Mouse (Mus musculus) stomach, postnatal 0 days (tissue): ENCODE results near the gene Cenpu.

ENCODE experiments used
- CTCF ChIP-seq: IDR thresholded peaks from 2 replicates; pipeline ENCODE4 v1.5.1; 2016; ENCODE audit warnings: antibody characterized with exemption, low read depth, mild to moderate bottlenecking, moderate library complexity
- EP300 ChIP-seq: optimal IDR thresholded peaks from 2 replicates; pipeline ENCODE3; 2016; ENCODE audit warnings: antibody characterized with exemption

GRCm38 (mm10) chr8:46573446-46573845, 21.6 kb downstream of the Cenpu start:
- TF ChIP-seq CTCF, result no peak
- TF ChIP-seq EP300, result no peak
